Mouse (Mus musculus) heart, postnatal 0 days (tissue): ENCODE measurements around the gene 5830473C10Rik.

Source experiments
- CTCF ChIP-seq: IDR thresholded peaks from 2 replicates; pipeline ENCODE4 v1.5.1; 2016; ENCODE audit warnings: antibody characterized with exemption, control low read depth, low read depth
- EP300 ChIP-seq: IDR thresholded peaks from 2 replicates; pipeline ENCODE4 v1.6.1; 2016; ENCODE audit warnings: antibody characterized with exemption, low read depth

DNA sequence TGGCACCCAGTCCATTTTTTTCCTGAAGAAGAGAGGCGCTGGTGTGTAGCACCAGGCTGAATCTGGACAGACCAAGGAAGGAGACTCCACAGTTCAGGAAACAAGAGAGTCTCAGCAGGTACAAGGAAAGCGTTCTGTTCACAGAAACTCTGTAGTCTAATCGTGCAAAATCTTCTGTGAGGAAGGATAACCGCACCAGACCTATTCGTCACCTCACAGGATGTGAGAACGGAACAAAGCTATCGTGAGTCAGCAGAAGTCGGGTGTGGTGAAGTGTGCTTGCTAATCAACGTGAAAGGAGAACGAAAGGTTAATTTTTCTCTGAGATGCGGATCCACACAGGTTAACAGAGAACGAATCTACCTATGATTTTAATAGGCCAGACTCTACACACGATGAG lies 34.0 kb downstream of the 5830473C10Rik start:
- TF ChIP-seq CTCF (no peak), EP300 (no peak)
